9 mouse cellular contexts compared by ENCODE assay signal in the genomic region with DNA sequence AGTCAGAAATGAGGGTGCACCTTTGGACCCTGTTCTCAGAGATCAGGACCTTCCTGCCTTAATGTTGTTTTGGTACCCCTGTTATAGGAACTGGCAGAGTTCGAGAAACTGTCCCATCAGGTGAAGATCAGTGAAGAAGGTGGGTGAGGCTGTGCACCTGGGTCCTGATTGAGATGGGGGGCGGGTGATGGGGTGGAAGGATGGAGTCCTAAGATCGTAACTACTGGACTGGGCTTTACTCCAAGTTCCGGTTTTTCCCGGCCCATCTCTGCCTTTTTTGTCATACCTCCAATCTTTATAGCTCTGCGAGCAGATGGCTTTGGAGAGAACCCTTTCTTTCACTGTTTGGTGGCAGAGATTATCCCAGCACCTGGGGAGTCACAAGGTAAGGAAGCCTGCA. TPM values are rescaled to one million over a fixed set of nuclear protein-coding genes. Genes with fewer than 3 reads are reported as not detected.
DNase-seq lines count a peak whose midpoint lies in the region; ATAC-seq and TF ChIP-seq lines count a peak whose summit lies in the region.
"Had no signal": no experiment of that assay in that cellular context is flagged by ENCODE, and none has a peak within 500 bp of the region (broad histone marks: within the 10 kb centered on the region; RNA-seq: fewer than 3 reads in every experiment).

No protein-coding gene starts in this region.

- in situ Hi-C loops in ES-E14 (cut with MboI; ENCODE audit: low sequenced_read_pairs in 2 of 2, unreplicated experiment in 2 of 2): no loop called here

- peak overlapping the region; percentile 67 for H3K9ac ChIP-seq in ES-E14 (ENCODE audit: insufficient read depth, low read depth, low read length, poor library complexity, severe bottlenecking)
- peak overlapping the region; percentile 86 for H3K9ac ChIP-seq in forebrain, embryonic 16.5 days (replicated peaks; ENCODE audit: low read depth, low read length)
- H3K9ac ChIP-seq in liver, embryonic 12.5 days: peak overlapping the region; percentile 70

- peak overlapping the region; percentile 44 to 88 for H3K4me3 ChIP-seq in ES-E14 (ENCODE audit: insufficient read depth in 1 of 2, low read depth in 1 of 2, low read length in 2 of 2, poor library complexity in 1 of 2, severe bottlenecking in 1 of 2)
- peak overlapping the region; percentile 67 for H3K4me3 ChIP-seq in forebrain, embryonic 16.5 days (replicated peaks; ENCODE audit: low read length)
- H3K4me3 ChIP-seq in liver, embryonic 12.5 days: peak overlapping the region; percentile 62

- H3K27me3 ChIP-seq in forebrain, embryonic 16.5 days (replicated peaks; ENCODE audit: control insufficient read depth, insufficient read depth, low read length): no peaks in the 10 kb centered on the region
- H3K27me3 ChIP-seq in liver, embryonic 12.5 days (replicated peaks): peaks cover 4% of the 10 kb centered on the region; the same call in 1 of the 2 replicates

- 42% methylated on average over 6 of the region's 6 CpGs for WGBS in forebrain, embryonic 16.5 days
- WGBS in liver, embryonic 12.5 days (ENCODE audit: insufficient replicate concordance): 45% methylated on average over 6 of the region's 6 CpGs

- peak; percentile 29 for DNase-seq in embryo, embryonic 10.5 days (ENCODE audit: low spot score)
- no peak for DNase-seq in embryo, embryonic 11 days
- no peak for DNase-seq in ES-E14 (ENCODE audit: low read depth, low spot score)
- no peak for DNase-seq in MN1 (ENCODE audit: low spot score)
- no peak for DNase-seq in layer of hippocampus, adult 8-10 months (ENCODE audit: low spot score in 2 of 2)
- no peak for DNase-seq in spleen, adult 12 weeks (ENCODE audit: low spot score)

- no peak overlapping the region for H3K27ac ChIP-seq in ES-E14 (ENCODE audit: insufficient read depth, low read depth, low read length, poor library complexity, severe bottlenecking)
- peak overlapping the region; percentile 78 for H3K27ac ChIP-seq in forebrain, embryonic 16.5 days (ENCODE audit: low read length)
- peak overlapping the region; percentile 51 for H3K27ac ChIP-seq in liver, embryonic 12.5 days

- peaks cover 2 to 9% of the 10 kb centered on the region in 2 experiments; a peak in 2 of 4 replicates for H3K4me1 ChIP-seq in ES-E14 (ENCODE audit: control insufficient read depth in 2 of 2, insufficient read depth in 2 of 2, low read length in 2 of 2, poor library complexity in 1 of 2)
- peaks cover 16% of the 10 kb centered on the region for H3K4me1 ChIP-seq in forebrain, embryonic 16.5 days (replicated peaks; ENCODE audit: control insufficient read depth, insufficient read depth, low read length)
- peaks cover 48% of the 10 kb centered on the region for H3K4me1 ChIP-seq in liver, embryonic 12.5 days

- H3K36me3 ChIP-seq in ES-E14 (ENCODE audit: control insufficient read depth, insufficient read depth, low read length, poor library complexity, severe bottlenecking): no peaks in the 10 kb centered on the region
- H3K36me3 ChIP-seq in forebrain, embryonic 16.5 days (ENCODE audit: control insufficient read depth, insufficient read depth): no peaks in the 10 kb centered on the region
- no peaks in the 10 kb centered on the region for H3K36me3 ChIP-seq in liver, embryonic 12.5 days

- H3K9me3 ChIP-seq in ES-E14 (ENCODE audit: control insufficient read depth, insufficient read depth, low read depth, low read length): no peaks in the 10 kb centered on the region
- H3K9me3 ChIP-seq in forebrain, embryonic 16.5 days (ENCODE audit: control insufficient read depth, low read length): no peaks in the 10 kb centered on the region
- H3K9me3 ChIP-seq in liver, embryonic 12.5 days (replicated peaks): no peaks in the 10 kb centered on the region

- H3K4me2 ChIP-seq in forebrain, embryonic 16.5 days (ENCODE audit: low read length): peak overlapping the region; percentile 73
- H3K4me2 ChIP-seq in liver, embryonic 12.5 days: peak overlapping the region; percentile 77

- 0 out of 2 replicates have a peak, but pooled peaks have one; percentile 18 for ATAC-seq in forebrain, embryonic 16.5 days
- no peak for ATAC-seq in liver, embryonic 12.5 days

TF ChIP-seq in ES-E14, 5 proteins besides CTCF, POLR2A, EP300 and RAD21:
- TF ChIP-seq ZC3H11A (IDR thresholded peaks at IDR 0.05; ENCODE audit: borderline replicate concordance, low read depth, low read length) (no peak), MAFK (IDR thresholded peaks at IDR 0.05; ENCODE audit: insufficient read depth, low read depth, low read length) (no peak), ZNF384 (IDR thresholded peaks at IDR 0.05; ENCODE audit: low read depth, low read length) (no peak), CHD2 (IDR thresholded peaks at IDR 0.05; ENCODE audit: low read depth, low read length) (no peak), HCFC1 (IDR thresholded peaks at IDR 0.05; ENCODE audit: borderline replicate concordance, insufficient read depth, low read length) (no peak)

RNA-seq across cellular contexts. Expression of a gene that starts 0.6 kb away (rescaled TPM):
- total RNA-seq in ES-E14 (2012; rRNA removed): 3.2 and 3.6 TPM in 2 replicates
- 17.3 and 23.8 TPM in 2 replicates for polyA plus RNA-seq in forebrain, embryonic 16.5 days (2015; fragmentation: Nextera tagmentation; extraction: Ambion mirVana)
- 11.5 and 12.4 TPM in 2 replicates for polyA plus RNA-seq in liver, embryonic 12.5 days (2016; fragmentation: Nextera tagmentation; extraction: Ambion mirVana)
- 10 to 100 TPM; 13.3 to 19.2 (median 14.8) TPM for total RNA-seq in layer of hippocampus, adult 8-10 months (2022)

RNA-seq across cellular contexts. Expression of a gene that starts 4.7 kb away (rescaled TPM):
- total RNA-seq in ES-E14 (2012; rRNA removed): not detected in 2 replicates
- not detected in 2 replicates for polyA plus RNA-seq in forebrain, embryonic 16.5 days (2015; fragmentation: Nextera tagmentation; extraction: Ambion mirVana)
- 33.0 and 34.9 TPM in 2 replicates for polyA plus RNA-seq in liver, embryonic 12.5 days (2016; fragmentation: Nextera tagmentation; extraction: Ambion mirVana)
- under 1 TPM in 2 of 4 experiments, not detected in 2; 0.59 to 0.92 TPM for total RNA-seq in layer of hippocampus, adult 8-10 months (2022)
- total RNA-seq: heart, postnatal 10 days had no signal

RNA-seq across cellular contexts. Expression of a gene that starts 10.4 kb away (rescaled TPM):
- 153 and 161 TPM in 2 replicates for total RNA-seq in ES-E14 (2012; rRNA removed)
- 37.1 and 47.7 TPM in 2 replicates for polyA plus RNA-seq in forebrain, embryonic 16.5 days (2015; fragmentation: Nextera tagmentation; extraction: Ambion mirVana)
- 22.5 and 23.4 TPM in 2 replicates for polyA plus RNA-seq in liver, embryonic 12.5 days (2016; fragmentation: Nextera tagmentation; extraction: Ambion mirVana)
- 100 to 1,000 TPM; 132 to 154 (median 139) TPM for total RNA-seq in layer of hippocampus, adult 8-10 months (2022)

RNA-seq across cellular contexts. Expression of a gene that starts 16.7 kb away (rescaled TPM):
- total RNA-seq in ES-E14 (2012; rRNA removed): 12.1 and 13.1 TPM in 2 replicates
- 30.2 and 33.8 TPM in 2 replicates for polyA plus RNA-seq in forebrain, embryonic 16.5 days (2015; fragmentation: Nextera tagmentation; extraction: Ambion mirVana)
- polyA plus RNA-seq in liver, embryonic 12.5 days (2016; fragmentation: Nextera tagmentation; extraction: Ambion mirVana): 38.3 and 39.8 TPM in 2 replicates
- 100 to 1,000 TPM; 386 to 493 (median 443) TPM for total RNA-seq in layer of hippocampus, adult 8-10 months (2022)

RNA-seq across cellular contexts. Expression of a gene that starts 32.7 kb away (rescaled TPM):
- total RNA-seq in ES-E14 (2012; rRNA removed): 6.6 and 8.2 TPM in 2 replicates
- not detected in 2 replicates for polyA plus RNA-seq in forebrain, embryonic 16.5 days (2015; fragmentation: Nextera tagmentation; extraction: Ambion mirVana)
- not detected in 2 replicates for polyA plus RNA-seq in liver, embryonic 12.5 days (2016; fragmentation: Nextera tagmentation; extraction: Ambion mirVana)
- not detected for total RNA-seq in layer of hippocampus, adult 8-10 months (2022)
- total RNA-seq: heart, postnatal 10 days had no signal
